Mouse (Mus musculus) mature B cell (primary cell): Measurements from ENCODE around the gene Hmcn2.

Source experiments
- in situ Hi-C: fragments of 300-500 bp; cut with MboI; formaldehyde crosslinking; loops from 2 replicates; pipeline ENCODE4 v1.14.3; 2019

Gene Hmcn2

GRCm38 (mm10) chr2:31458460-31458859 lies 144.2 kb downstream of the Hmcn2 start:
- in situ Hi-C loops, result no loop called here

GRCm38 (mm10) chr2:31458989-31459936 lies 145.0 kb downstream of the Hmcn2 start:
- in situ Hi-C loops, result no loop called here

- in situ Hi-C loops, result no loop called here
These were observed 145.9 kb downstream of the Hmcn2 start for GRCm38 (mm10) chr2:31460025-31460571.

DNA sequence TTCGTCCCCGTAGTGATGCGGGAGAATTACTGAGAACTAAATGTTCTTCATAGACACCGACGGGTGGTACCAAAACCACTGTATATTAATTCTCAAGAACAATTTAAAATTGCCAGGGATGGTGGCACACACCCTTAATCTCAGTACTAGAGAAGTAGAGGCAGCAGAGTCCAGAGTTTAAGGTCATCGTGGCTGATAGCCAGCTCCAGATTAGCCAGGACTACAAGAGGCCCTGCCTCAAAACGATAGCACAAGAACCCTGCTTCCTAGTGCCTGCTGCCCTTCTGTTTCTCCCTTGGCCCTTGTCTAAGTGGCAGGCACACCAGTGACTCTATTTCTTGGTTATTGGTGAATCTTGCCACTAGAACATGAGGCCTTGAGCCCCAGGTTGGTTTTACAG lies 146.7 kb downstream of the Hmcn2 start:
- in situ Hi-C loops, result no loop called here

GRCm38 (mm10) chr2:31462051-31462450 lies 147.8 kb downstream of the Hmcn2 start:
- in situ Hi-C loops, result no loop called here

GRCm38 (mm10) chr2:31463253-31463652 lies 149.0 kb downstream of the Hmcn2 start:
- in situ Hi-C loops, result no loop called here

GRCm38 (mm10) chr2:31463696-31464528 lies 149.7 kb downstream of the Hmcn2 start:
- in situ Hi-C loops, result no loop called here

- in situ Hi-C loops, result no loop called here
These were observed 150.3 kb downstream of the Hmcn2 start for GRCm38 (mm10) chr2:31464529-31464910.

DNA sequence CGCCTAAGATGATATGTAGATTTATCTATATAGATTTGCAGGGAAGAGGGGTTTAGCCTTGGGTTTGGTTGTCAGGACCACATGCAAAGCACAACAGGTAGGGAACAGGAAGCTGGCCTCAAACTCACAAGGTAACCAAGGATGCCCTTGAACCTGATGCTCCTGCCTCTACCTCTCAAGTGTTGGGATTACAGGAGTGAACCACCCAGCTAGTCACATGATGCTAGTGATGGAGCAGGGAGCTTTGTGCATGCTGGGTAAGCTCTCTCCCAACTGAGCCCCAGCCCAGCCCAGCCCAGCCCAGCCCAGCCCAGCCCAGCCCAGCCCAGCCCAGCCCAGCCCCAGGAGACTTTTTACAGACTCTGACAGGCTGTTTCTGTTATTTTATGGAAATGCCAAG lies 153.2 kb downstream of the Hmcn2 start:
- in situ Hi-C loops, result no loop called here

DNA sequence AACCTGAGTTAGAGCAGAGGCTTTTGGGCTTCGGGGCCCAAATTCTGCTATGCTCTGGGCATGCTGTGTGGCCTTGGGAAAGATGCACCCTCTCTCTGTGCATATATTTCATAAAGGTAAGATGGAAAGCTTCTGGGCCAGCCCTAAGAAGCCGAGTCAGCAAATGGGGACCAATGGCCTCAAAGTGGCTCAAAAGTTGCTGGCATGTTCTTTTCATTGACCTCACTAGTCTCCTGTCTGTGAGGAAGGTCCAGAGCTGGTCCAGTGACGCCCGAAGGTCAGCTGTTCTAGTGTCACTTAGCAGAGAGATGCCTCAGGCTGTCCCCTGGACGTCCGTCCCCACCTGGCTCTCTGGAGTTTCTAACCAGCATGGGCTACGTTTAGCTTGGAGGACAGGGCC lies 154.6 kb downstream of the Hmcn2 start:
- in situ Hi-C loops, result no loop called here

- in situ Hi-C loops, result no loop called here
These were observed 155.3 kb downstream of the Hmcn2 start for GRCm38 (mm10) chr2:31469480-31469879.

DNA sequence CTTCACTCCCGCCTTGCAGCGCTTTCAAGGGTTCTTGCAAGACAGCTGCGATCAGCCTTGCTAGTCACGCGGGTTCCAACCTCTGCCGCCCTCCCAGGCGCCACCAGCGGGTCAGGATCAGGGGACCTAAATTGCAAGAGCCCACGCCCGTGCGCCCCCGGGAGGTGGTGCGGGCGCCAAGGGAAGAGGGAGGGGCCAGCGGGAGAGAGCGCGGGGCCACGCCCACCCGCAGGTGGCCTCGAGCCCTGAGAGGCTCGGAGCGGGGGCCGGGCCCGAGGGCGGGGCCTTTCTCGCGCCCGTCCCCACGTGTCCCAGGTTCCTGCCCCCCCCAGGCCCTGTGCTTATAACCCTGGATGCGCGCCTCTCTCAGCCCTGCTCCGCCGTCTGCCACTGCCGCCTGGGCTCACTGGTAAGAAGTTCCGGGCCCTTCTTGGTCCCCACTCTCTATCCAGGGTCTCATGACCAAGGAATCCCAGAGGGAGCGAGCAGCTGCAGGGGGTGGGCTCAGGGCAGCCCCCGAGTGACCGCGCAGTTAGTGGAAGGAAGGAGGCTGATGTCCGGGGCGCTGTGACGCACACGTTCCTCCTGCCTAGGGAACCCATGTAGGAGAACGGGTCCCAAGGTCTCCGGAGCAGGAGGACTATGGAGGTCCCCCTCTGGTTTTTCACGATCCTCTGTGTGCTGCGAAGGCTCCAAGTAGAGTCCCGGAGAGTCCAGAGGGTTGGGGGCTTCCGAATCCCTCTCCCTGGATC lies 155.9 kb downstream of the Hmcn2 start, which contains the start of gene Ass1:
Gene Ass1 (plus strand): TSS at position 277 of the 752 bp plus-strand sequence.
- in situ Hi-C loops, result no loop called here

GRCm38 (mm10) chr2:31470683-31471385 lies 156.6 kb downstream of the Hmcn2 start:
- in situ Hi-C loops, result no loop called here

GRCm38 (mm10) chr2:31471611-31472010 lies 157.4 kb downstream of the Hmcn2 start:
- in situ Hi-C loops, result no loop called here

DNA sequence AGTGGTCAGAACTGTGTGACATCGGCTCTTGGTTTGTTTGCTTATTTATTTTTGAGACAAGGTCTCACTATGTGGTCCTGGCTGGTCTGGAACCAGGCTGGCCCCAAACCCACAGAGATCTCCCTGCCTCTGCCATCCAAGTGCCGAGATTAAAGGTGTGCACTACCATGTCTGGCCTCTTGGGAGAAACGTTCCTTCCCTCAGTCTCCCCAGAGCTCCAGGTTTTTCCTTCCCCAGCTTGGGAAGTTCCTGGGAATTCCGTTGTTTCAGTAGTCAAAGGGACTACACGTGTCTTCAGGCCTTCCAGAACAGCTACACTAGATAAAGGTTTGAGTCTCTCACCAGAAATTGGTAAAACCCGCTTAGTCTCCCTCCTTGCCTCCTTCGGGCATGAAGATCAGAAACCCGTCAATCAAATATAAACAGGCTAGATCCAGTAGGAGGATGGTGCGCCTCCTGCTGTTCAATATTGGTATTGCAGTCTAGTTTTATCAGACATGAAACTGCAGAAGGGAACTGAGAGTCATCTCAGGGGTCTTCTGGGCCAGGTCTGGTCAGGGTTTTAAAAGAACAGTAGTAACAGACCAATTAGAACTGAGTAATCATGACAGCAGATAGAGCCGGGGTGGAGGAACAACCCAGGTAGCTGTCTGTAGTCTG lies 158.3 kb downstream of the Hmcn2 start:
- in situ Hi-C loops, result no loop called here

DNA sequence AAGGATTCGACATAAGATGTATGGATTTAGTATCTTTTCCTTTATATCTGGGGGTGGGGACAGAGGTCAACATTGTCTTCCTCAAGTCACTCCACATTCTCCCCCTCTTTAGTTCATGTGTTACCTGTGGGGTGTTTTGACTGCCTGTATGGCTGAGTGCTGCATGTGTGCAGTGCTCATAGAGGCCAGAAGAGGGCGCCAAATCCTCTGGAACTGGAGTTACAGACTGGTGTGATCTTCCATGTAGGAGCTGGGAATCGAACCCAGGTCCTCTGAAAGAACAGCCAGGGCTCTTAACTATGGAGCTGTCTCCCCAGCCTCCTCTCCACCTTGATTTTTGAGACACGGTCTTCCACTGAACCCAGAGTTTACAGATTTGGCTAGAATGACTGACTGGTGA lies 159.7 kb downstream of the Hmcn2 start:
- in situ Hi-C loops, result no loop called here

GRCm38 (mm10) chr2:31474686-31475085 lies 160.5 kb downstream of the Hmcn2 start:
- in situ Hi-C loops, result loop anchor here (25.0 kb wide), 1 partner anchor 313 kb away; no protein-coding TSS in a partner anchor

DNA sequence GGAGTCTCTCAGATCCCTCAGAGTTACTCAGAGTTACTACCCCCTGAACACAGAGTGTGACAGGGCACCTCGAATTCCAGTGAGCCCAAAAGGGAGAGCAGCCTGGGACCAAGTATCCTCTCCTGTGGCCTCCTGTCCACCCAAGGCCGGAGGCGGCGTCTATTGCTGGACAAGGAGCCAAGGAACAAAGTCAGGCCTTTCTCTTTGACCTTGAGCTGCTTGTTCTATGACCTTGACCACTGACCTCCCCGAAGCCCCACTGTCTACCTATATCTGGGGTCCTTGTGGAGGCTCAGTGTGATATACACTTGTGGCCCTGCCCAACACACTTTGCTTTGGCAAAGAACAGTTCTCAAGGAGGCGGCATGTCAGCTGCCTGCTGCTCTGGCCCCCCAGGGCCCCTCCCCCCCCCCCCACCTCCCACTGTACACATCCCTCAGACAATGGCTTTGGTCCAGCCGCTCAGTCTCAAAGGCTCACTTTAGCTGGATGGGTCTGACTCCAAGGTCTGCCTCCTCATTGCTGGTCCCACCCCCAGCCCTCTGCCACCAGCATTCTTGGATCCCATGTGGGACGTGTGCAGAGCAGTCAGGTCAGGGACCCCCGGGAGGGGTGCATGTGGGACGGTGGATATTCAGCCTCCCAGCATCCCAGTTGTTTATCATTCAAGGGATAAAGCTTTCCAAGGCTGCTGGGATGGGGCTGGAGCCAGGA lies 162.0 kb downstream of the Hmcn2 start:
- in situ Hi-C loops, result loop anchor here (25.0 kb wide), 1 partner anchor 311 kb away; no protein-coding TSS in a partner anchor
